Mouse (Mus musculus) left cerebral cortex, adult 18-20 months (tissue): Measurements from ENCODE around the gene Tet3. TPM values are rescaled to one million over a fixed set of nuclear protein-coding genes. Genes with fewer than 3 reads are reported as not detected.

Source experiments
- DNase-seq, 2 experiments: peaks; one replicate each; pipeline ENCODE4 v3.0.0; 2021 to 2022; ENCODE audit warnings: low spot score in 2 of 2, mixed read lengths in 1 of 2
- total RNA-seq, 2 experiments: library from RNA; stranded (reverse); gene quantifications; 2 replicates each; pipeline ENCODE4 v1.2.3; 2021

The Tet3 gene
- total RNA-seq, 2 experiments from 2014 or later, result 60.8 to 75.9 TPM

DNA sequence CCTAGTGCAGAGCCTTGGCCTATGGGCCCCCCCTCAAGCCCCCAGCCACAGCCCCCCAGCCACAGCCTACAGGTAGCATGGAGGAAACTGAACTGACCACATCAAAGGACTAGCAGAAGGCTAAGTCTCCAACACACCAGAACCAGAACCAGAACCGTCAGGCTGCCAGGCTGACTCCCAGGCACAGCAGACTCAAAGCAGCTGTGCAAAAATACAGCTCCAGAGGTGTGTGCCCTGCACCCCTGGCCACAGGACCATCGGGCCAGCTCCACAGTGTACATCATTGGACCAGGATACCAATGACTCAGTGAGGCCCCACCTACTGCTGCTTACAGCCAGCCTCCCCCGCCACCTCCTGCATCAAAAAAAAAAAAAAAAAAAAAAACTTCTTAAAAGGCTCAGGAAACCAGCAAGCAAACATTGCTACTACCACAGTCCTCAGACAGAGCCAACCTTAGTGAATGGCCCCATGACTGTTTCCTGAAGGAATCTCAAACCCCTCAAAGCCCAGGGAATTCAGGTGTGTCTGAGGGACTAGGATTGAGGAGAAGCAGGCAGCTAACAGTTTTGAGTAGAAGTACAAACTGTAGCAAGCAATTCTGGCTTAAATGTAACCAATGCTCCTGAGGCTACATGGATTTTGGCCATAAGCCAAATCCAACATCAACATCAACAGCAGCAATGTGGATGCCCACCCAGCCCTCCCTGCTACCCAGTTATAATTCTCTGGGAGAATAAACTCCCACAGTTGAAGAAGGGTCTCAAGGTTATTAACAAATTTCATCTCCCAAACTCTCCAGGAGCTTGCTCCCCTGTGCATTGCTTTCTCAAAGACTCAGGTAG, 42.4 kb downstream of the Tet3 start:
- DNase-seq, result no peak

- DNase-seq, result no peak
These were observed 43.4 kb downstream of the Tet3 start for GRCm38 (mm10) chr6:83415356-83415940.

DNA sequence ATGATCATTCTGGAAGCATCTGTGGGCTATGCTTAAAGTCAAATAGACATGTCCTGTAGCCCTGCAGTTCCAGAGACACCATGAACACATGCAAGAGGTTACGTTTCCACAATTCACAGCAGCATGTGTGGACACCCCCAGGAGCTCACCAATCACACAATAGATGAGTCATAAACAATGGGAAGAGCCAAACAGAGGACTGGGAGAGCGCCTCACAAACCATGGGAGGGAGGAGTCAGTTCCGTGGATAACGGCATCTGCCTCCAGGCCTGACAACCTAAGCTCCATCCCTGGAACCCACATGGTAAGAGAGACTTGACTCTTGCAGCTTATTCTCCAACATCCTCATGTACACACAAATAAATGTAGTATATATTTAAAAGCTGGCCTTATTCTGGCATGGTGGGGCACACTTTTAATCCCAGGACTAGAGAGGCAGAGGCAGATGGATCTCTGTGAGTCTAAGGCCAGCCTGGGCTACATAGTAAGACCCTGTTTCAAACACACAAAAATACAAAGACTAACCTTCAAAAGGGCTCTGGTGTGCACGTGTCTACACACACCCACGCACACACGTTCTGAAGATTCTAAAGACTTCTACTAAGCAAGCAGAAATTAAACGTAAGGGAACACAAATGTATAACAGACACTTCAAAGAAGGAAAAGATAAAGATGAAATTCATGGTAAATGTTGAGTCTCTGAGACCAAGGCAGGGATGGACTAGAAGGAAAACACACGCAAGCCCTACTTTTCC, 44.1 kb downstream of the Tet3 start:
- DNase-seq, result no peak

- no peak for DNase-seq
These were observed 45.2 kb downstream of the Tet3 start for GRCm38 (mm10) chr6:83413686-83414085.

GRCm38 (mm10) chr6:83412854-83413401, 46.0 kb downstream of the Tet3 start:
- no peak for DNase-seq

- no peak for DNase-seq
These were observed 46.5 kb downstream of the Tet3 start for GRCm38 (mm10) chr6:83412362-83412853.

- no peak for DNase-seq
These were observed 47.1 kb downstream of the Tet3 start for GRCm38 (mm10) chr6:83411635-83412361.

- DNase-seq, result no peak
These were observed 48.7 kb downstream of the Tet3 start for GRCm38 (mm10) chr6:83410046-83410706.

- DNase-seq, result peak; percentile 40 to 45
These were observed 50.4 kb downstream of the Tet3 start for GRCm38 (mm10) chr6:83408510-83408909.

DNA sequence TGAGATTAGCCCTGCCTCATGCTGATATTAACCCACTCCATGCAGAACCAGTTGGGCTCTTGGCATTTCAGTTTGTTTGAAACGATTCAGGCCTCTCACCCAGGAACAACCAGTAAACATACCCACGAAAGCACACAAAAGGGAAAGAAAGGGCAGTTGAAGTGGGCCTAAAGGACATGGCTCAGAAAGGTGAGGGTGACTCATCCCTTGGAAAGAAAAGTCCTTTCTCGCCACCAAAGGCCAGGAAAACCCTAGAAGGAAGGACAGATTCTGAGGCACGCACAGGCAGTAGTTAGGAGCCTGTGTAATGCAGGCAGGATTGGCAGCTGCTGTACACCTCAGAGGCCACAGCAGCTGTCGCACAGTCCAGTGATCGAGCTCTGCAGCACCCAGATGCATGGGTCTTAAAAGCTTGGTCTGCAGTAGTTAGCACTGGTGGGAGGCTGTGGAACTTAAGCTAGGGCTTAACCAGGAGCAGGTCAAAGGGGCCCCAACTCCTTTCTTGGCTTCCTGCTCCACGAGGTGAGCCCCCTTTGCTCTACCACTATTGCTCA, 53.3 kb downstream of the Tet3 start:
- no peak for DNase-seq

- no peak for DNase-seq
These were observed 54.3 kb downstream of the Tet3 start for GRCm38 (mm10) chr6:83404571-83404970.

DNA sequence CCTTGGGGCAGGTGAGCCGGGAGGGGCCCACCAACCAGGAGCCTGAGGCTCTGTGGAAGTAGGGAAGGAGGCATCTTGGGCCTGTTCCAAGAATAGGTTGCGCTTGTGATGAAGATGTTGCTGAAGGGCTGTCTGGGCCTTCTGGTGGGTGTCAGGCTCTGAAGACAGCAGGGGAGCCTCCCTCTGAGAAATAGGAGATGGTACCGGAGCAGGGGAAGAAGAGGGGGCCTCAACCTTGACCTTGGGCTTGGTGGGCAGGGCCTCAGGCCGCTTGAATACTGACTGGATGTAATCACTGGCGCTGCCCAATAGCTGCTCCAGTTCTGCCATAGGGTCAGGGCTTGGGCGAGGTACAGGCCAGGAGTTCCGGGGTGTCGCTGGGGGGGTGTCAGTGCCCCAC, 55.4 kb downstream of the Tet3 start:
- DNase-seq, result no peak

DNA sequence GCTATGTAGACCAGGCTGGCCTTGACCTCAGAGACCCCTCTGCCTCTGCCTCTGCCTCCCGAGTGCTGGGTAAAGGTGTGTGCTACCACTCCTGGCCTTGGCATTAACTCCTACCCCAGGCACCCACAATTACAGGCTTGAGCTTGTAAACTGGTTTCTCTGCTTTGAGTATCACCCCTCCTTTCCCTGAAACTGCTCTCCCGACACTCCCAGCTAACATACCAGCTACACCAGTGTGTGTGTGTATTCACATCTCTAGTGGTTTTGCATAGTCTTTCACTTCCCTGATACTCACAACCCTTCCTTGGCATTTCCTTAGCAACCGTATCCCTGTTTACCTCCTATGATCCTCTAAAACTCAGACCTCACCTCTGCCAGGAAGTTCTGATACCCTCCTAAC, 59.1 kb downstream of the Tet3 start:
- no peak for DNase-seq

- no peak for DNase-seq
These were observed 61.2 kb downstream of the Tet3 start for GRCm38 (mm10) chr6:83397728-83398127.

- DNase-seq, result no peak
These were observed 62.2 kb downstream of the Tet3 start for GRCm38 (mm10) chr6:83396711-83397110.

- no peak for DNase-seq
These were observed 63.2 kb downstream of the Tet3 start for GRCm38 (mm10) chr6:83395544-83396229.

- no peak for DNase-seq
These were observed 64.8 kb downstream of the Tet3 start for GRCm38 (mm10) chr6:83394122-83394521.

DNA sequence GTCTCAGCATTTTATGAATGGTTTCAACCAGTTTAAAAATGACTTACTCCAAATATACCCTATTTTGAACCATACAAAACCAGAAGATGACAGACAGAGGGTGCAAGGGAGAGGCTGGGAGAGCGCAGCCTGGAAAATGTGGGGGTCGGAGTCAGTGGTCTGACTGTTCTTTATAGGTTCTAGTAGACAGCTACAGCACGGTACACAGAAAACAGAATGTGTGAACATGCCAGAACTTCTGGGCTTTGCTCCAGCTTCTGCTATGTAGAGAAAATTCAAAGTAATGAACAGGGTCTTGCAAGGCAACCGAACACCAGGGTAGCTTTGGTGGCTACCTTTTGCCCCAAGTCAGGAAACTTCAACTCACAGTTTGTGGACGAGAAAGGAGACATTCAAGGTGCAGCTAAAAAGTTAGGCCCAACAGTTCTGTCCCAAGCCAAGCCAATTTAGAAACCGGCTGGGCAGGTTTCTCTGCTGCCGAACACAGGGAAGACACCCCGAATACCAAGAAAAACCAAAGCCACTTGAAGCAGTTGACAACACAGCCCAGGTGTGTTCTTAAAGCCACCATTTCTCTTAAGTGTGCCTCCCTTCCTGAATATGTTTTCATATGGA, 66.6 kb downstream of the Tet3 start:
- DNase-seq, result peak in 1 of 2 experiments; percentile 33

GRCm38 (mm10) chr6:83385569-83386090, 73.3 kb downstream of the Tet3 start:
- no peak for DNase-seq
